Mouse (Mus musculus) liver, postnatal 0 days (tissue): Measurements from ENCODE around the gene Dnajb12. TPM values are rescaled to one million over a fixed set of nuclear protein-coding genes. Genes with fewer than 3 reads are reported as not detected.

ENCODE experiments used
- ATAC-seq: fragments of 200-750 bp; cut with Nextera tagmentation; 2 replicates; pipeline ENCODE4 v1.8.0; 2017; ENCODE audit warnings: mild to moderate bottlenecking, moderate library complexity
- DNase-seq: peaks from one replicate; pipeline ENCODE4 v3.0.0-alpha.2; 2016
- H3K27ac ChIP-seq: fragments of 300-500 bp; sonication (generic); 2 replicates; pipeline ENCODE4 v1.5.1; 2014; ENCODE audit warnings: antibody characterized with exemption, moderate library complexity, mild to moderate bottlenecking, low read depth
- H3K27me3 ChIP-seq: fragments of 300-500 bp; sonication (generic); 2 replicates; pipeline ENCODE4 v1.6.1; 2014; ENCODE audit warnings: low read length, control low read depth, mixed read lengths; ENCODE audit not compliant: insufficient read depth
- H3K36me3 ChIP-seq: fragments of 300-500 bp; sonication (generic); replicated peaks from 2 replicates; pipeline ENCODE4 v1.6.1; 2014; ENCODE audit warnings: mild to moderate bottlenecking, control low read depth, low read length, moderate library complexity, mixed read lengths; ENCODE audit not compliant: insufficient read depth
- H3K4me1 ChIP-seq: fragments of 300-500 bp; sonication (generic); 2 replicates; pipeline ENCODE4 v1.6.1; 2014; ENCODE audit warnings: antibody characterized with exemption, mild to moderate bottlenecking, control low read depth; ENCODE audit not compliant: insufficient read depth
- H3K4me2 ChIP-seq: fragments of 300-500 bp; sonication (generic); 2 replicates; pipeline ENCODE4 v1.6.1; 2014; ENCODE audit warnings: low read depth, mild to moderate bottlenecking, low read length, moderate library complexity, mixed read lengths
- H3K4me3 ChIP-seq: fragments of 300-500 bp; sonication (generic); 2 replicates; pipeline ENCODE4 v1.5.1; 2014; ENCODE audit warnings: low read depth, low read length
- H3K9ac ChIP-seq: fragments of 300-500 bp; sonication (generic); replicated peaks from 2 replicates; pipeline ENCODE4 v1.6.1; 2014; ENCODE audit warnings: mild to moderate bottlenecking, moderate library complexity
- H3K9me3 ChIP-seq: fragments of 300-500 bp; sonication (generic); 2 replicates; pipeline ENCODE4 v1.6.1; 2016; ENCODE audit warnings: mild to moderate bottlenecking, control low read depth, low read length, mixed read lengths
- CTCF ChIP-seq: sonication (generic); IDR thresholded peaks from 2 replicates; pipeline ENCODE4 v1.5.1; 2016; ENCODE audit warnings: antibody characterized with exemption, low read depth
- EP300 ChIP-seq: IDR thresholded peaks from 2 replicates; pipeline ENCODE4 v1.6.1; 2016; ENCODE audit warnings: antibody characterized with exemption, low read depth, mild to moderate bottlenecking
- WGBS: fragments of 180-500 bp; shearing (Covaris S2); extraction: QIAGEN DNeasy Blood & Tissue Kit; methylation state at CpG from one replicate; pipeline ENCODE4 v1.1.7; 2014; ENCODE audit not compliant: insufficient replicate concordance; 5-methylcytosine and 5-hydroxymethylcytosine counted together
- polyA plus RNA-seq: library from polyadenylated mRNA; unstranded; fragments of >200 nt; fragmentation: Nextera tagmentation; extraction: Ambion mirVana; gene quantifications from 2 replicates; pipeline ENCODE4 v1.2.1, GENCODE M21; 2015

Gene Dnajb12
- polyA plus RNA-seq, 1 experiment from 2014 or later = 17.0 TPM

DNA sequence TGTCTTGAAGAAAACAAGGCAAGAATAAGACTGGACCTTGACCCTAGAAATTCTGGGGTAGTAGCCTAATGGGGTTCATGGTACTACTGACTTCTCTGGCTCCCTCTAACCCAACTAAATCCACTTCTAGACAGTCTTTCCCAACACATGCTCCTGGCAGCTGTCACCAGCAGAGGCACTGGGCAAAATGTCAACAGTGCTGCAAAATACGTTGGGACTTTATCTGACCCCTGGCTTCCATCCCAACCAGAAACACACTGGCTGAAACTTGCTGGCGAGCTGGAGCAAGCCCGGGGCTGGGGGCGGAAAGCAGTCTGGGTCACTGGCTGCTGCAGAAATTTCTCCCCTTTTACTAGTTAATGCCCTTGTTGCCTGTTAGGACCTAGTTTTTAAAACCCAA, 36.8 kb downstream of the Dnajb12 start:
- Histone ChIP-seq H3K4me3 (peak overlapping the region; percentile 33), H3K27ac (peak overlapping the region; percentile 93), H3K9ac (peak overlapping the region; percentile 44), H3K4me1 (peaks cover 52% of the 10 kb centered on the region), H3K9me3 (no peaks in the 10 kb centered on the region), H3K36me3 (no peaks in the 10 kb centered on the region), H3K4me2 (peak overlapping the region; percentile 77), H3K27me3 (no peaks in the 10 kb centered on the region)
- WGBS = 16% methylated on average over 4 of the region's 4 CpGs
- TF ChIP-seq CTCF (peak; percentile 35; the same call in 1 of the 2 replicates), EP300 (peak; percentile 58; the same call in 1 of the 2 replicates)
- DNase-seq = peak; percentile 75
- ATAC-seq = peak; percentile 69

DNA sequence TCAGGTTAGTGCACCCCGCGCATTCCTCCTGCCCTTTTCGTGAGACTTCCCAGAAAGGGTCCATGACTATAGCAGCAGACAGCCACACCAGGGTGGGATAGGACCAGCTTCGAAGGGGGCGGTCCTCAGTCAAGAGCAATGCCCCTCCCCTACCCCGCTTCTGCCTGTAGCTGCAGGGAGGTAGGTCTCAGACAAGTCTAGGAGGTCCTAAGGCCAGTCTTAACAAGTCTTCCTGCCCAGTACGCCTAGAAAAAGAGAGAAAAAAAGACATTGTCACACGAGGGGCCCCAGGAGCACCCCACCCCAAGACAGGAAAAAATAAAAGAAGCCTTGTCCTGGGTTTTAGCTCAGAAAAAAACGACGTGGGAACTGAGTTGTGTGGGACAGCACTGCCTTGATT, 37.3 kb downstream of the Dnajb12 start:
- TF ChIP-seq CTCF (no peak), EP300 (no peak)

DNA sequence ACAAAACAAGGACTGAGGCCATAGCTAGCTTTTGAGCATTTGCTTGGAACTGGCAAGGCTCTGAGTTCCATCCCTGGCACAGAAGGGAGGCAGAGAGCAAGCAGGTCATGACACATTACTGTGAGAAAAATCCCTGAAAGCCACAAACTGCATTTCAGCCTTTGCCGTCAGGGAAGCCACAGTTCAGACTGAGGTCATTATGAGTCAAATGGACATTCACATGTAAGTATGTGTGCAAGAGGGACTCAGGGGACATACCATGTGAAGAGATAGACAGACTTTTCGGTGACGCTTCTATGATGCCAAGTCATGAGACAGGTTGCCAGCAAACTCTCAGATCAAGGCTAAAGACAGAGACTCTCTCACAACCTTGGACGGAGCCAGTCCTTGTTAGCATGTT, 38.8 kb downstream of the Dnajb12 start:
- no peak for TF ChIP-seq CTCF
- no peak for TF ChIP-seq EP300
- Histone ChIP-seq H3K27me3 (no peaks in the 10 kb centered on the region), H3K4me2 (no peak overlapping the region), H3K4me1 (peaks cover 52% of the 10 kb centered on the region), H3K4me3 (no peak overlapping the region), H3K9ac (no peak overlapping the region), H3K27ac (no peak overlapping the region), H3K9me3 (no peaks in the 10 kb centered on the region), H3K36me3 (no peaks in the 10 kb centered on the region)
- no peak for ATAC-seq
- 86% methylated on average over 4 of the region's 4 CpGs for WGBS
- DNase-seq = no peak

More for the DNA sequence above, 37.3 kb downstream of the Dnajb12 start:
- no peaks in the 10 kb centered on the region for H3K36me3 ChIP-seq
- DNase-seq (peak; percentile 68), ATAC-seq (peak; percentile 64)
- peak overlapping the region; percentile 77 for H3K4me2 ChIP-seq
- H3K27ac ChIP-seq = peak overlapping the region; percentile 93
- H3K4me3 ChIP-seq = peak overlapping the region; percentile 33
- peak overlapping the region; percentile 44 for H3K9ac ChIP-seq
- peaks cover 52% of the 10 kb centered on the region for H3K4me1 ChIP-seq
- H3K9me3 ChIP-seq = no peaks in the 10 kb centered on the region
- 1% methylated on average over 10 of the region's 10 CpGs for WGBS
- no peaks in the 10 kb centered on the region for H3K27me3 ChIP-seq

DNA sequence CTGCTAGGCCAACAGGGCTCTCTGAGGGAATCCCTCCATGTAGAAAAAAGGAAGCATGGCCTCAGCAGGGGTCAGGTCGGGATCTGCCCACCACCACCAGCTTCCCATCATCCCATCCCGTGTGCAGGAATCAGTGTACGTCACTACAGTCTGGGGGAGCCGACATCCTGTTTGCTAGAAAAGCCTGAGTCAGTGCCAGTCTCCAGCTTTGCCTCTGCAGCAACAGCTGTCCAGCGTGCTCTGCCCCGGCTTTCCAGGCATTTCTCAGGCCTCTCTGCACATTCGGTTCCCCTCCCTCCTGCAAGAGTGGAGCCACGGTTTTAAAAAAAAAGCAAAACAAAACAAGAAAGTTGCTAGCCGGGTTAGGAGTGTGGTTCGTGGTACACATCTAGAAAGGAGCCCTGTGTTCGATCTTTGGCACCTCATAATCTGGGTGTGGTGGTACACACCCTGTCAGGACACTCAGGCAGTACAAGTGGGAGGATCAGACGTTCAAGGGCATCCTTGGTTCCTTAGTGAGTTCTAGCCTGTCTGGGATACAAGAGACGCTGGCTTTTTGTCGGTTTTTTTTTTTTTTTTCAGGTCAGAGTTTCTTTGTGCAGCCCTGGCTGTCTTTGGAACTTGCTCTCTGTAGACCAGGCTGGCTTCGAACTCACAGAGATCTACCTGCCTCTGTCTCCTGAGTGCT, 40.3 kb downstream of the Dnajb12 start:
- ATAC-seq (no peak), DNase-seq (no peak)
- Histone ChIP-seq H3K9ac (no peak overlapping the region), H3K9me3 (no peaks in the 10 kb centered on the region), H3K4me3 (no peak overlapping the region), H3K36me3 (no peaks in the 10 kb centered on the region), H3K27me3 (no peaks in the 10 kb centered on the region), H3K27ac (peak overlapping the region; percentile 76), H3K4me1 (peaks cover 51% of the 10 kb centered on the region), H3K4me2 (no peak overlapping the region)
- TF ChIP-seq EP300 (peak; percentile 71), CTCF (no peak)
- 53% methylated on average over 15 of the region's 15 CpGs for WGBS

DNA sequence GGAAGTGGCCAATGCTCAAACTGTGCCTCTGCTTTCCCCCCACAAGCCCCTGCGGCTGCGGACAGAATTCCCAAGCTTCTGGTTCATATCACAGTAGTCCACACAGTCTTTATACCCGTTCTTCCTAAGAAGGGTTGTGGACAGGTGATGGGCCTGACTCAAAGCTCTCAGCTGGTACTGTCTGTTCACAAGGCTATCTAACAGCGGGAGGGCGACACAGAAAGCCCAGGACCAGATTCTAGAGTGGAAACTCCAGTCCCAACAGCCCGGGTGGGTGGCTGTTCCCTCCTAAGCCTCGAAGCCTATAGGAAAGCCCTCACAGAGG, 41.1 kb downstream of the Dnajb12 start:
- Histone ChIP-seq H3K4me3 (peak overlapping the region; percentile 49), H3K9ac (peak overlapping the region; percentile 56), H3K27ac (peak overlapping the region; percentile 76), H3K4me2 (peak overlapping the region; percentile 84), H3K9me3 (no peaks in the 10 kb centered on the region), H3K27me3 (no peaks in the 10 kb centered on the region), H3K36me3 (no peaks in the 10 kb centered on the region), H3K4me1 (peaks cover 43% of the 10 kb centered on the region)
- 39% methylated on average over 7 of the region's 7 CpGs for WGBS
- ATAC-seq = no peak
- no peak for DNase-seq
- TF ChIP-seq CTCF (no peak), EP300 (no peak)

DNA sequence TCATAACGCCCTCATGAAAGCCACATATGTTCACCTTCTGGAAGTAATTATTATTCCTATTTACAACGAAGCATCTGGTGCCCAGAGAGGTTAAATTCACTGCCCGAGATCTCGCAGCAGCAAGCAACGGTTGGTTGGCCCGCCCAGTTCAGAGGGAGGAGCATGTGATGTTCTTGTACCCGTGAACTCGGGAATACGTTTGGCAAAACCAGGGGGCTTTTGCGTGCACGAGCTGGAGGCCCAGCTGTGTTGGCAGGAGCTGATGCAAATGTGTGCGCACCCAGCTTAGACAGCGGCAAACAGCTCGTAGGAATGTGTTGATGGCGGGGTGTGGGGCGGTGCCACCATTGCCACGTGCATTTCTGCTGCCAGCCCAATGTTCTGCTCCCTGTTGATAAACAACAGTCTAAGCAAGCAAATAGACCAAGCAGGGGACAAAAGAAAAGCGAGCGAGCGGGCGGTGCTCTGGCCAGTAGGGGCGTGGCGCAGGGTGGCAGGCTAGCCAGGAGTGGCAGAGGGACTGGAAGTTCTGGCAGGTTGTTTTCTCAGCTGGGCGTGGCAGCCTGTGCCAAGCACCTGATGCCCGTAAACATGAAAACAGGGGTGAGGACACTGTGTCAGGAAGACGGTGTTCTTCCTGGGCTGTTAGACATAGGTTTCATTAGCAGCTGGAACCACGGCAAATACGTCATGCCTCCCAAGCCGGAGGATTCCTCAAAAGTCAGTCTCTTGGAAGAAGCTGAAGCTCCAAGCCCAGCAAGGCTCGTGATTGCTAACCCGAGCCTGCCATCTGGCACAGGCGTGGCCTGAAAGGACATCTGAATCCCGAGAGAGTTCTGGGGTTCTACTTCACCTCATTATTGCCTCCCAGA, 41.7 kb downstream of the Dnajb12 start:
- WGBS = 8% methylated on average over 33 of the region's 33 CpGs
- H3K4me3 ChIP-seq = peak overlapping the region; percentile 49
- no peaks in the 10 kb centered on the region for H3K36me3 ChIP-seq
- H3K27ac ChIP-seq = peak overlapping the region; percentile 76
- no peaks in the 10 kb centered on the region for H3K27me3 ChIP-seq
- DNase-seq (peak; percentile 85), ATAC-seq (peak; percentile 87)
- H3K4me1 ChIP-seq = peaks cover 37% of the 10 kb centered on the region
- TF ChIP-seq EP300 (peak; percentile 92), CTCF (peak; percentile 62)
- H3K4me2 ChIP-seq = peak overlapping the region; percentile 84
- no peaks in the 10 kb centered on the region for H3K9me3 ChIP-seq
- H3K9ac ChIP-seq = peak overlapping the region; percentile 56
